Mouse (Mus musculus) frontal cortex, postnatal 25 days (tissue): ENCODE results near the gene Fyn.
A peak's percentile ranks its signal among the peaks of the same experiment; 100 is the strongest.

ENCODE experiments used
- DNase-seq, 2 experiments: peaks; one replicate each; pipeline ENCODE4 v3.0.0; 2022; ENCODE audit warnings: low spot score in 2 of 2

Gene Fyn

DNA sequence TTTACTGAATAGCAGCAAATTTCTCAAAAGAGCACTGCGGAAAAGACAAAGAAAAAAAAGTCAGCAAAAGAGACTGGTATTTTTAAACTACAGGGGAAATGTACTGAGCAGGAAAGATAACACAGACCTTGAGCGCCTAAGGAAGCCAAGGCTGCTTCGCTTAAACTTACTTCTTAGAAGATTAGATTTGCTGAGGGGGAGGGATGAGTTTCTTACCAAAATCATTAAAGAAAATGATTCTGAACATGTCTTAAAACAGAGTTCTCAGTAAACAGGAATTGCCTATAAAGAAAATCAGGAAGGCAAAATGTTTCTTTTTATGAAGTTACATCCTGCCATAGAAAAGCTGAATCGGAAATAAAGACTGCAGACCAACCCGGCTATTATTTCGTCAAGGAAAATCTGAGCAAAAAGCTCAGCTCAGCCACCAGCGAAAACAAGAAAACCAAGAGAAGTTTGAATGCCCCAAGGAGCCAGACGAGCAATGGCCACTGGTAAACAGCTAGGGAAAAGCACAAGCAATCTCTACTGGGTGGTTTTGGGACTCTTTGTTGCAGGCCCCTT lies at the start of gene Fyn:
Gene Fyn, plus strand, starts transcription at position 284 of the 564 bp plus-strand sequence.
- DNase-seq = no peak

DNA sequence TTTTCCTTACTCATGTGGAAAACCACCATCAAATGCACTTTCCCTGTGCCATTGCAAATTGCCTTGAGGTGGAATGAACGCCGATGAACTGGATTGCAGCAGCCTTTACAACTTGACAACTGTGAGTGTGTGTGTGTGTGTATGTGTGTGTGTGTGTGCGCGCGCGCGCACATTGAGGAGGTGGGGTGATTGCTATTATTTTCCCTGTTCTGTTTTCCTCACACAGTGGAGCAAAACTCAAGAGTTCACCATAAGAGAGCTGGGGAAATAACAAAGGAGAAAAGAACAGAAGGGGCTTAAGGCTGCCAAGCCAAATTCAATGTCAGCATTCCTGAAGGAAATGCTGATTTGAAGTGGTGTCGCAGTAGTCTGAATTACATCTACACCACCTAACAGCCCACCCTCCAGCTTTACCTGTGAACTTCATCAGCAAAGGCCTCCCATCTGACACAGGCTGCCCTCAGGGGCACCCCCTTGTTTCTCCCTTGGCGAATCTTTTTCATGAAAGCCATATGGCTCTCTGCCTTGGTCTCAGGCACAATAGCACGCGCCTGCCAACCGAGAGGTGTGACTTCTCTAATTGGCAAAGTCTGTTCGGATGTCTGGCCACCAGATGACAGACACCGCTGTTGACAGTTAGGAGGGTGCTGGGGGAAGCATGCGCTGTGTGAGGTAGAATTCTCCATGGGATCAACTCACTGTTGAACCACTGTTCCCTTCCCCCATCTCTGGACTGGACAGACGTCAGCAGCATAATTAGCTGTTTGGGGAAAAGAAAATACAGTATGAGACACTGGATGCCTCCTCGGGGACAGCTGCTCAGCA lies 47.6 kb upstream of the Fyn start:
- no peak for DNase-seq

DNA sequence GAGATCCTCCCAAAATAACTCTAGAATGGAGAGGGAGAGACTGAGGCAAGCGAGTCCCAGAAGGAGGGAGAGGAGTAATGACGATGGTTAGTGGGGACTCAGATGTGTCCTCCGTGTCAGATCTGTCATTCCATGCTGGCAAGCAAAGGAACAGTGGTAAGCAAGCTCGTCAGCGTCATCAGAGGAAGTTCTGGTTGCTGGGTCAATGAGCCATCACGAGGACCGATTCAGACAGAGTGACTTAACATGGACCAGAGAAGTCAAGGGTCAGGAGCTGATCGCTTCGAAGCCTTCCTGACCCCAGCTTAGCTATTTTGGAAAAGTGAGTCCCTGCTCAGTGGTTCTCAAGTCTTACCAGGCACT lies 47.1 kb upstream of the Fyn start:
- DNase-seq = no peak

DNA sequence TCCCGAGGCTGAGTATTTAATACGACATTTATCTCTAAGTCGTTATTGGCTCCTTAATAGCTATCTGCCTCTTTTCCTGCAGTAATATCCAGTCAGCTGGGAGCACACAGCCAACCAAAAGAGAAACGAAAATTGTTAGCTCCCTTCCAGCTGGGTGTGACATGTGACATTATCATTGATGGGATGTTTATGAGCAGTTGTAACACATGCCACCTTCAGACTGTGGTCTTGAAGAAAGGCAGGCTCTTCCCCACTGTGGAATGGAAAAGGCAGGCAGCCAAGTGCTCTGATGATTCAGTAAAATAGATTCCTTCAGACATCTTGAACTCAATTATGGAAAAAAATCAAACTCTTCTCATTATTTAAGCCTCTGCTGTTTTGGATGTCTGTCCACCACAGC lies 46.5 kb upstream of the Fyn start:
- DNase-seq = no peak

DNA sequence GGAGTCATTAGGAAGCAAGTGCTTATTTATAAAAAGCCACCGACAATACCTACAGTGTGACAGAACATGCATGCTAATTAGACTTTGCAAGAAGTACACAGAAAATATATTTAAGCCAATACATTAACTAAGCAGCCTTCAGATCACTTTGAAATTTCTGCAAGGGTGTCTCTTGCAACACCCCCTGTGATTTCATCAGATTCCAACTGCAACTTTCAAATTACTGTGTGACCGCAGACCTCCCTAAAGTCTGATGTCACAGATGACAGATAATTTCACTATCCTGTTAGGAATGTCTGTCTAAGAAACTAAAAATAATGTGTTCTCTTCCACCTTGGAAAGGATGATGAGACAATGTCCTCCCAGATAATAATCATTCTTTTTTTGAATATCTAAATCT lies 44.4 kb upstream of the Fyn start:
- DNase-seq = no peak

DNA sequence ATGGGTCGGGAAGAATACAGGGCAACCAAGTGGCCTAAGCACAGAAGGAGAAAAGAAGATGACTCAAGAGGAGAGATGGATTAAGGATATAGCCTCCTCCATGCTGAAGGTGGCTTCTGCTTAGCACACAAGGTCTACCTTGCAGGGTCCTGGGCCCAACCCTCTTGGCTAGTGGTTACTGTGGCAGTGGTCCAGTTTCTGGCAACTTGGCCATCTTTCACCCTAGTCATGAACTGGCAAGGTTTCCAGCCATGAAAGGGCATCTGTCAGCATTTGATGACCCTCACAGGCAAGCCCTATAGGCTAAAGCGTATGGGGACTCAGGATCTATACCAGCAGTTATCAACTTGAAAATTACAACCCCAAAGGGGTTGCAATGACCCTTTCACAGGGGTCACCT lies 40.0 kb upstream of the Fyn start:
- DNase-seq = no peak

DNA sequence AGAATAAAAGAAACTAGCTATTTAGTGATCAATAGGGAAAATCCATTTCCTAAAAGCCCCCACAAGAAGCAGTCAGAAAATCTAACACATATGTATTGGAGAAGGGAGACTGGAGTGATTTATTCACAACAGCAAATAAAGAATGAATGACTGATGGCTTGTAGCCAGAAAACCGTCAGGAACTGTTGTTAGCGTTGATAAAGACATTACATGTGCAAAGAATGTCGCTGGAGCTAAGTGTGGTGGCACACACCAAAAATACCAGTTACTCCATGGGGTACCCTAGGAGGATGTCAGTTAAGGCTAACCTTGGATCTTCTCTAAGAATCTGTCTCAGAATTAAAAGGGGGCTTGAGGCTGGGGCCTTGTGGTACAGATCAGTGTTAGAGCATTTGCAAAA lies 34.3 kb upstream of the Fyn start:
- no peak for DNase-seq

DNA sequence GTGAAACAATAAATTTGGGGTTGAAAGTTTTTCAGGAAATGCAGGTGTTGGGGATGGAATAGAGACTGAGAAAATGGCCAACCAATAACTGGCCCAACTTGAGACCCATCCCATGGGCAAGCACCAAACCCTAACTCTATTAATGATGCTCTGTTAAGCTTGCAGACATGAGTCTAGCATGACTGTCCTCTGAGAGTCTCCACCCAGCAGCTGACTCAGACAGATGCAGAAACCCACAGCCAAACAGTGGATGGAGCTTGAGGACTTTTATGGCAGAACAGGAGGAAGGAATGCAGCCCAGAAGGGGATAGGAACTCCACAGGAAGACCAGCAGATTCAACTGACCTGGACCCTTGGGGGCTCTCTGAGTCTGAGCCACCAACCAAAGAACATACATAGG lies 32.8 kb upstream of the Fyn start:
- no peak for DNase-seq

DNA sequence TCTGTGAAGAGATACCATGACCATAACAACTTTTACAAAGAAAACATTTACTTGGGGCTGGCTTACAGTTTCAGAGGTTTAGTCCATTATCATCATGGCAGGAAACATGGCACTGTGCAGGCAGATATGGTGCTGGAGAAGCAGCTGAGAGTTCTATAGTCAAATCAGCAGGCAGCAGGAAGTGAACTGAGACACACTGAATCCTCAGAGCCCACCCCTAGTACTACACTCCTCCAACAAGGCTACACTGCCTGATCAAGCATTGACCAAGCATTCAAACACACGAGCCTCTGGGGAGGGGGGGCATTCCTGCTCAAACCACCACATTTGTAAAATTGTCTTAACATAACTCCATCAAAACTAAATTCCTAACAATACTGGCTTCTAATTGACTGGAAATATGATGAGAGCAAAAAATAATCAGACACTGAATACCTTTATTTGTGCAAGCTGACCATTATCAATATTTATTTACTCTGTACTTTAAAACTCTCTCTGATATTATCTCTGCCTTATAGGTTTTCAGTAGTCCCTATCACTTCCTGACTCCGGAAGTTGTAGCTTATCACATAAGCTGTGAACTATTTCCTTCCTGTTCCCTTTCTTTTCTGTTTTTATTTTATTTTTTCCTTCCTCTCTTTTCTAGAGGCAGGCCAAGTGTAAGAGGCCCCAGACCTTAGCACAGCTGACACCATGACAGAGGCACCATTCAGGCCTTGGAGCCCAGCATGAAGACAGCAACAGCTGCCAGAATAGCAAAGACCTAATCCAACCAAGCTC lies 29.3 kb upstream of the Fyn start:
- DNase-seq = no peak

DNA sequence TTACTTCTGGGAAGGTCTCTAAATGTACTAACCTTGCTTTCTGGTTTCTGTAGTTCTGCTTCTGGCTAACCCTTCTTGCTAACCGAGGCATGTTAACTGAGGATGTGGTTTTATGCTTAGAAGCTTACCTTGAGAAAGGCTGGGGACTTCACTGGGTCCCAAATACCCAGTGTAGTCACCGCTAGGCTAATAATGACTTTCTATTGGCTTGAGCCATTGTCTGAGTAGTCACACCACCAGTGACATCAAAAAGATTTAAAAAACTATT lies 28.8 kb upstream of the Fyn start:
- no peak for DNase-seq

DNA sequence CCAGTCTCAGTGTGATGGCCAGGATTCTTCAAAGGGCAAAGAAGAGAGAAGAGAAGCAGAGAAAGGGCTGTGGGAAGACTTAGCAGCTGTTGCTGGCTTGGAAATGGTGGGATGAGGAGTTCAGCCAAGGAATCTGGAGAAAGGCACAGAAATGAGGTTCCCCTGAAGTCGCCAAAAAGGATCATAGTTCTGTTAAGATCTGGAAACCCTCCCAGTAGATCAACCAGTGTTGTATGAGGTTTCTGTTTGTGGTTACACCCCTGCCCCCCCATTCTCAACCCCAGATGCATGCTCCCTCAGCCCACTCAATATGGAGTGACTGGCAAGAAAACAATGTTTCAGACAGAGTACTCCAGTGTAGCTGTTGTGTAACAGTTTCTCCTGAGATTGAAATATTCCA lies 25.1 kb upstream of the Fyn start:
- DNase-seq = no peak

DNA sequence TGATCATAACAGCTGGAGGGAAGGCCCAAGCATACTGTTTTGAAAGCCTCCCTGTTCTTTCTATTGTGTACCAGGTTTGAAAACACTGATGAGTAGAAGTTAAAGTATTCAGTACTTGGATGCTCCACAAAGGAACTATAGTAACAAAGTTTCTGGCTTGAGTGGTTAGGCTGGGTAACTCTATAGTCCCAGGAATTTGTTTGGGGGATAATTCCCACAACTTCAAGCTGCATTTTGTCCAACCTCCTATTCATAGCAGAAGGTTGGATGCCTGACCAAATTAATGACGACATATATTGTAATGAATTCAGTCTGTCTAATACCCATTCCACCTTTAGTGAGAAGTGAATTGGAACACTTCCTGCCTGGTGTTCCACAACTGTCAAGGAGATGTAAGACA lies 22.7 kb upstream of the Fyn start:
- DNase-seq = no peak

DNA sequence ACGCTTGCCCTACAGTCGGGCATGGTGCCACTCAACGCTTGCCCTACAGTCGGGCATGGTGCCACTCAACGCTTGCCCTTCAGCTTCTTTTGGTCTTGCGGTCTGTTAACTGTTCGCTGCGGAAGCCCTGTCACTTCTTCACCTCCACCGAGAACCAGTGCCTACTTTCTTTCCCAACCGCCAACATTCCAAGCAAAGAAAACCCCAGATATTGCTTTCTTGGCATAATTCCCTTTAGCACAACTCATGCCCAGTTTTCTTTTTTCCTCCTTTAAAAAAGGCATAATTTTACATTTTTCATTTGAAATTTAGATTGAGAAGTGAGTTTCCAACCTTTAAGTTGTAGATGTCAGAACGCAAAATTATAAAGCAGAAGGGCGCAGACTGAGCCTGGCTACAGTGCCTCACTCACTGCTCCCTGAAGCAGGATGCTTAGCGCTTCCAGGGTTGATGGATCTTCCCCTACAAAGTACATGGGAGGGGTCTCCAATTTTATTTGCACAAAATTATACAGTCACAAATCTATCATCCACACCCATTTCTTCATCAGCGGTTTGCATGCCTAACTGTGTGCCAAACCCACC lies 18.8 kb upstream of the Fyn start:
- DNase-seq = no peak

DNA sequence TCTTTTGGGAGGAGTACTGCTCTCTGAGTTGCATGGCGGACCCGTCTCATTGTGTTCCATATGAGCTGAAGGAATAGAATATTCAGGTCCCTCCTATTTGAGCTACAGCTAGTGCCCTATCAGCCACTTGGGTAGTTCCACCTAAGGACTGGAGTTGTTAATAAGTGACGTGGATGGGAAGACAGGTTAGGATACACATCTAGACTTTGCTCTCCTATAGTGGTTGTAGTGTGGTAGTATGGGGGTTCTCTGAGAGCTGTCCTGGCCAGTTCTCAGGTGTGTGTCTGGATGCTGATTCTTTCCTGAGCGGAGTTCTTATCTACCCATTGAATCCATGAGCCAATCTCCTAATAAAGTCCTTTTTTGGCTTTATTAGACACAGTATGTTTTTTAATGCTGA lies 4.5 kb upstream of the Fyn start:
- no peak for DNase-seq

DNA sequence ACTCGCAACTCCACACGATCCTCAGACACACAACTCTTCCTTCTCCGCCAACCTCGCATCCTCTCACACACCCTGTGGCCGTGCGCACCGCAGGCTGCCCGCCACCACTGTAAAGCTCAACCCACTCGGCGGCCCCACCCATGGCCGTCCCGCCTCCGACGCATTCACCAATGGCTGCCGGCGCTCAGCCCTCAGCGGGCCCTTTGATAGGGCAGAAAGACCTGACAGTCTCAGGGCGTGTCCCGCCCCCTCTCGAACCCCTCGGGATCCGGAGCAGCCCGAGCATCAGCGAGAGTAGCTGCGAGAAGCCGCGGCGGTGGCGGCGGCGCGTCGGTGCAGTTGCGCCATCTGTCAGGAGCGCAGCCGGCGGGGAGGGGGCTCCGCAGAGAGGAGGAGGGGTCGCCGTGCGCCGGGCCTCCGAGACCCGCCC lies 862 bp downstream of the Fyn start:
- DNase-seq = peak; percentile 89 to 93

DNA sequence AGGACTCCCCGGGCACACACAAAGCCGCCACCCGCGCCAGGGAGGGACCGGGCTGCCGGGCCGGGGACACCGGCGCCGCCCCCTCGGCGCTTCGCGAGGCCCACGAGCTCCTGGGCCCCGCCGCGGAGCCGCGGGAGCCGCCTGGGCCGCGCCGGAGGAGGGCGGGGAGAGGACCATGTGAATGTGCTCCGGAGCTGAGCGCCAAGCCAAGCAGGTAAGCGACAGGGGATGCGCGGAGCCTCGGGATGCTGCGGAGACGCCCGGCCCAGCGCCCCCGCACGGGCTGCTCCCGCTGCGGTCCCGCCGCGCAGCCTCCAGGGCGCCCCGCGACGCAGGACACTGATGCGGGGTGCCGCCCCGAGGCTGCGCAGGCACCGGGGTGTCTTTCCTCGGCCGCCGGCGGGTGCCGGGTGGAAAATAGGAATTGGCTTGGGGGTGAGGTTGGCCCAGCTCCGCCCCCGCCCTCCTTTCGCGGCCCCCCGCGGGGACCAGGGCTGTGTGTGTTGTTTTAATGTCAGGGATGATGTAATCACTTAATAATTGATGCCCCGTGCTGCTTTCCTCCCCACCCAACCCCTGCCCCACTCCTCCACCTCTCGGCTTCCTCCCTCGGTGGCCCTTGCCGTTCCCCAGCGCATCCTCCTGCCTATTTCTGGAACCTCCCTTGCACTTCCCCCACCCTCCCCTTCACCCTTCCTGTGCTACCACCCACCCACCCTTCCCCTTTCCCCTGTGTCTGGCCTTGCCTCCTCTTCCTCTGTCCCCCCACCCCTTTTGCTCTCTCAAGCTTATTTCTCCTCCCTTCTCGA lies 1.5 kb downstream of the Fyn start:
- peak; percentile 35 to 36 for DNase-seq

DNA sequence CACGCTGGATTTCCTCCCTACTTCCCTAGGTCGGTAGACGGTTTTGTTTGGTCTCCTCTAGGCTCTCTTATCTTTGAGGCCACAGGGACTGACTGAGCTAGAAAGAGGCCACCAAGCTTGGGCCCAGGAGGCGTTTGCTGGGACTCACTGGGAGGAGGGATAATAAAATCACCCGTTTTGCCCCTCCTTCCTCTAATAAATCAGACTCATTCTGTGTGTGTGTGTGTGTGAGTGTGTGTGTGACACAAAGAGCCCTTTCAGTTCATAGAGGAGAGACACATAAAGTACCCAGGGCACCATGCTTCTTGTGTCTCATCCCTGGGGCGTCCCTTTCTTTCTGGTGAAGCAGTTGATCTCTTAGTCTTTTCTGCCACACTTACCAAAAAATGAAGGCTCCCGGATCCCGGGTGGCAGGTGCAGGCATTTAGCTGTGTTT lies 2.1 kb downstream of the Fyn start:
- DNase-seq = no peak

DNA sequence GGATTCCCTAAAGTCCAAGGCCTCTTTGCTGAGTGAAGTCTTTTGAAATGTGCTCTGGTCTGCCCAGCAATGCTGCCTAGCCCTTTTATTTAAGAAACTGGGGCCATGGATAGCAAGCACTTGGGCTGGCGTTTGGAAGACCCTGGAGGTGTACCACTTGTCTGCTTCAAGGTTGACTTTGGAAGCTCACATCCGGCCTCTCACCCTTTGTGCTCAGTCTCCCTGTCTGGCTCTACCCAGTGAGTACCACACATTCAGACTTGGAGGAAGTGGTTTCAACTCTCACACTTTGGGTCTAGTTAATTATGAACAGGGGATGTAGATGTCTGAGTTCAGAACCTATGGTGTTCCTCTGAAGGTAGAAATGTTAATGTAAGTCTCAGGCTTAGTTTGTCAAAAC lies 2.8 kb downstream of the Fyn start:
- DNase-seq = no peak

DNA sequence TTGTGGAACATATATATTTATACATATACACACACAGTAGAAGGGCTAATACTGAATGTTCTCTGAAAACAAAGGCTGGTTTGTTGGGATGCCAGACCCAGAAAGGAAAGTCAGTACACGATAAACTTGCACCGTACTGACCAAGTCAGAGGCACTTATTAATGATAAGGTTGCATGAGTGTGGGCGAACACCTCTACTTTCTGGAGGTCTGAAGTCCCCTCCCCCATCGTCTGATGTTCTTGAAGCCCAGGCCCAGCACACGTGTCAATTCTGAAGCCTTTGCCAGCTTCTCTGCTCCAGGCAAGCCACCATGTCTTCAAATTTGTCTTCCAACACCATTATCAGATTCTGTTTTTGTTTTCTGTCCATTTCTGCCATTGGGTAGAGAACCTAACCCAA lies 3.3 kb downstream of the Fyn start:
- no peak for DNase-seq

DNA sequence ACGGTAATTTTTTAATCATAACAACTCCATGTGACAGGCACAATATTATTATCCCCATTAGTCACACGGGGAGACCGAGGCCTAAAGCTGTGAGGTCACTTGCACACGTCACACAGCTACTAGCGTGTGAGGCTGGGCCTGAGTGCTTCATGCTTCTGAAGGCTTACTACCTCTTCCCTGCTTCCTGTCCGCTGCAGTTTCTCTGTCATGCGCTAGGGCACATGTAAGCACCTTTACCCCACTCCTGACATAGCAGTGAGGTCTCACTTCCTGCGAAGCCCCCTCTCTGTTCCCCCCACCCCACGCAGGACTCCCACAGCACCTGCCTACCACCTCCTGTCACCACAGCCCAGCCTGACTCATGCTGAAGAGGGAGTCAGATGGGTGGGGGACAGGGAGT lies 8.0 kb downstream of the Fyn start:
- DNase-seq = no peak

DNA sequence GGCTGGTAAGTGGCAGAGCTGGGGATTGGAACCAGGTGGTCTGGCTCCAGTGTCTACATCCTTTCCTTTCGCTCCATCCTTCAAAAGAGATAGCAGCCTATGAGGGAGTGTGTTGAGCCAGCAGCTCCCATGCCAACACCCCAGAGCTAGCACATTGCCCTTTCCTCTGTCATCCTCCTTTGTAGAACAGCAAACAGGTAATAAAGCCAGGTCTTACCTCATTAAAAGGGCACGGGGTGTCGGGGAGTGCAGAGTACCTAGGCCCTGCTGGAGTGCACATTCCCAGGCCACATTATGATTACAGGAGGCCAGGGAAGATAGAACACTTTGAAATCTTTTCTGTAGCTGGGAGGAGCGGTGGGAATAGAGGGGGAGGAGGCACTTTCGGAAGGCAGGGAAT lies 8.6 kb downstream of the Fyn start:
- no peak for DNase-seq

DNA sequence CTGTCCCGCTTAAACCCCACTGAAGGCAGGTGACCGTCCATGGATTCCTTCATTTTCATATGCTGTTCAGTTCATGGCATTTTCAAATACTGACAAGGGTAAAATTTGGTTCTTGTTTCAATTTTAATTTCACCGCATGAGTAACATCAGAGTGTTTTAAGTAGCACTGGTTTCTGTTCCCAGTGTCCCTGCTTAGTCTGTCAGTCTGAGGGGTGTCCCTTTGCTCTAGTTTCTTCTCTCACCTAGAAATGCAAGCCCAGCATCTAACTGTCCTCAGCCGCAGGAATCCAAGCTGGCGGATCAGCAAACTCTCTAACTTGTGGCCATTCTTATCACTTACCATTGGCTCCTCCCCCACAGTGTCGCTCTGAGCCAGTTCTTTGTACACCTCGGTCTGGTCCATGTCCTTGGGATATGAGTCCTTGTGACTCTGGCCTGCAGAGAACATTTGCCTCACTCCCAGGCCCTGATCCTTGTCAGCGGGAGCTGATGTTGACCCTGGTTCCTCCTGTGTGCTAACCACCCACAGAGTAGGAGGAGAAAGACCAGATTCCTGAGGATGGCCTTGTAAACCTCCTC lies 9.5 kb downstream of the Fyn start:
- no peak for DNase-seq
